Mouse (Mus musculus) left cerebral cortex, adult 2 months (tissue): ENCODE measurements at regions not wholly inside any gene's neighbourhood (a gene's known extent, or its start where the extent isn't known, plus 50 kb on each side); places are given as distances from the start of the nearest gene placed in this dataset.

Experiments
- DNase-seq, 2 experiments: peaks; one replicate each; pipeline ENCODE4 v3.0.0; 2021 to 2022; ENCODE audit warnings: low spot score in 2 of 2, mixed read lengths in 1 of 2; ENCODE audit errors: extremely low spot score in 1 of 2
- H3K27ac ChIP-seq: fragments of 200-600 bp; 2 replicates; pipeline ENCODE4 v1.8.1; 2022
- H3K4me3 ChIP-seq: fragments of 200-600 bp; 2 replicates; pipeline ENCODE4 v1.8.1; 2022
- CTCF ChIP-seq: fragments of 200-600 bp; IDR thresholded peaks from 2 replicates; pipeline ENCODE4 v1.8.1; 2022; ENCODE audit warnings: antibody characterized with exemption, mild to moderate bottlenecking, moderate library complexity
- intact Hi-C: fragments of 180-260 bp; cut with DNase I; formaldehyde crosslinking; loops from one replicate; pipeline ENCODE4 v1.15.1; 2025

GRCm38 (mm10) chr13:106332025-106332424, 604.7 kb downstream of the Ipo11 start:
- no peak for TF ChIP-seq CTCF
- Histone ChIP-seq H3K27ac (no peak overlapping the region), H3K4me3 (no peak overlapping the region)
- intact Hi-C loops: no loop called here
- no peak for DNase-seq

GRCm38 (mm10) chr13:106318980-106319379, 617.8 kb downstream of the Ipo11 start:
- H3K4me3 ChIP-seq: no peak overlapping the region
- no peak overlapping the region for H3K27ac ChIP-seq
- DNase-seq: no peak
- TF ChIP-seq CTCF: no peak
- intact Hi-C loops: no loop called here

GRCm38 (mm10) chr13:106318476-106318875, 618.3 kb downstream of the Ipo11 start:
- Histone ChIP-seq H3K27ac (no peak overlapping the region), H3K4me3 (no peak overlapping the region)
- intact Hi-C loops: no loop called here
- DNase-seq: no peak
- TF ChIP-seq CTCF: no peak

GRCm38 (mm10) chr13:106317300-106317699, 619.5 kb downstream of the Ipo11 start:
- intact Hi-C loops: no loop called here
- H3K27ac ChIP-seq: no peak overlapping the region
- DNase-seq: no peak
- H3K4me3 ChIP-seq: no peak overlapping the region
- TF ChIP-seq CTCF: no peak

- Histone ChIP-seq H3K27ac (no peak overlapping the region), H3K4me3 (no peak overlapping the region)
- peak; percentile 40 for TF ChIP-seq CTCF
- intact Hi-C loops: loop anchor here (1.0 to 10.0 kb wide), 3 partner anchors 684 to 1016 kb away; no protein-coding TSS in a partner anchor
- DNase-seq: no peak
These were observed 655.6 kb downstream of the Ipo11 start for GRCm38 (mm10) chr13:106281181-106281580.

- intact Hi-C loops: no loop called here
- no peak overlapping the region for H3K27ac ChIP-seq
- TF ChIP-seq CTCF: no peak
- no peak for DNase-seq
- H3K4me3 ChIP-seq: no peak overlapping the region
These were observed 676.9 kb downstream of the Ipo11 start for GRCm38 (mm10) chr13:106259874-106260273.
